Mouse (Mus musculus) cerebellum, adult 2 months (tissue): ENCODE measurements at regions not wholly inside any gene's neighbourhood (a gene's known extent, or its start where the extent isn't known, plus 50 kb on each side); places are given as distances from the start of the nearest gene placed in this dataset.

Experiments
- CTCF ChIP-seq: fragments of 200-500 bp; IDR thresholded peaks from 2 replicates; pipeline ENCODE4 v1.5.1; 2011; ENCODE audit warnings: low read depth, mild to moderate bottlenecking, control low read depth, low read length, moderate library complexity, borderline replicate concordance; ENCODE audit not compliant: insufficient read depth
- POLR2A ChIP-seq: fragments of 200-500 bp; IDR thresholded peaks from 2 replicates; pipeline ENCODE4 v1.6.1; 2011; ENCODE audit warnings: low read length, control low read depth, borderline replicate concordance; ENCODE audit not compliant: insufficient read depth

DNA sequence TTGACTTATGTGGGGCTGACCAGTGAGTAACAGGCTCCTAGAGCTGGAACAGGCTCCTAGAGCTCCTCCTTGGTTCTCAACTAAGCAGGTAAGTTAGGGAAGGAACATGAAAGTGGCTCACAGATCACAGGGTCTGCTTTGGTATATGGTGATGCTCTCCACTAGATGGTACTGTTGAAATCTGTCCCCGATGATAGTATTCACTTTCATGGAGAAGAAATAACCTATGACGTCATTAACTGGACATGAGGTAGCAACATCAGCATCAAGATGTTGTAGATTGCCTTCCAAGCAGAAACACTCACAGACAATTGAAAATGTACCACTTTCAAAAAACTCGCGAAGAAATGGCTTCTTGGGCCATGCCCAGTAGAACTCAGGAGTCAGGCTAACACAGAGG lies 195.3 kb upstream of the Atp5g3 start:
- TF ChIP-seq CTCF (no peak), POLR2A (no peak)
